Mouse (Mus musculus): ENCODE measurements around the gene Cldn5.

DNA sequence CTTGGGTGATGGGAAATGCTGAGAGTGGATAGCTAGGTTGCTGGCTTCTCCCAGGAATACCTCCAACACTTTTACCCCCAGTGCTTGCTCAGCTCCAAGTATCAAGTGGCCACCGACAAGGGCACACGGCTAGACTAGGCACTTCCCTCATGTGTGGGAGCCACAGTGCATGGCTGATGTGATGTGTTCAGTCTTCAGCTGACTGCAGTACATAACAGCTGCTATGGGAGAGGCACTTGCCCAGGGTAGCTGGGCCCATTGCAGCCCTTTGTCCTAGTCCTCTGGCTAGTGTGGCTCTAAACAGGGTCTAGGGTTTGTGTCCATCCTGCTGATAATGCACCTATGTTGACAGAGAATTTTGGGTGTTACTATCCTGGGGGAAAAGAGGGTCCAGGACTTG lies 1.8 kb downstream of the Cldn5 start:
- TF ChIP-seq GATA1 (IDR thresholded peaks at IDR 0.05; ENCODE audit: borderline replicate concordance, low read length) (no peak), FLI1 (IDR thresholded peaks at IDR 0.05; ENCODE audit: low read length) (no peak)
